Mouse (Mus musculus) thymus, postnatal 25 days (tissue): ENCODE measurements at regions not wholly inside any gene's neighbourhood (a gene's known extent, or its start where the extent isn't known, plus 50 kb on each side); places are given as distances from the start of the nearest gene placed in this dataset.
A peak's percentile ranks its signal among the peaks of the same experiment; 100 is the strongest.
"Not testable (repeated sequence)": the region's sequence is repeated elsewhere in the genome, so short reads cannot be mapped to it uniquely, and the experiment has no call there.

Experiments used
- DNase-seq: peaks from one replicate; pipeline ENCODE4 v3.0.0; 2022

- DNase-seq: no peak
Observed at GRCm38 (mm10) chr9:115806018-115806702, 103.1 kb upstream of the Gadl1 start.

GRCm38 (mm10) chr9:115840186-115840585, 69.1 kb upstream of the Gadl1 start:
- DNase-seq: no peak

GRCm38 (mm10) chr9:115840791-115841190, 68.5 kb upstream of the Gadl1 start:
- no peak for DNase-seq

GRCm38 (mm10) chr9:115841684-115842083, 67.6 kb upstream of the Gadl1 start:
- DNase-seq: no peak

- no peak for DNase-seq
Observed at GRCm38 (mm10) chr9:115844340-115844739, 64.9 kb upstream of the Gadl1 start.

GRCm38 (mm10) chr9:115845091-115845490, 64.2 kb upstream of the Gadl1 start:
- no peak for DNase-seq

- no peak for DNase-seq
Observed at GRCm38 (mm10) chr9:115847289-115848074, 61.8 kb upstream of the Gadl1 start.

- not testable (repeated sequence) for DNase-seq
Observed at GRCm38 (mm10) chr9:115853210-115853842, 55.9 kb upstream of the Gadl1 start.

GRCm38 (mm10) chr9:115857301-115857700, 52.0 kb upstream of the Gadl1 start:
- no peak for DNase-seq

GRCm38 (mm10) chr9:115858848-115859247, 50.4 kb upstream of the Gadl1 start:
- peak; percentile 39 for DNase-seq
